Mouse (Mus musculus): ENCODE data around the gene Nav1. TPM values are rescaled to one million over a fixed set of nuclear protein-coding genes. Genes with fewer than 3 reads are reported as not detected.

Gene Nav1
- polyA plus RNA-seq, 1 experiment: 31.7 TPM

GRCm38 (mm10) chr1:135548750-135549149 is 58.3 kb downstream of the Nav1 start:
- Histone ChIP-seq H3K9me3 (replicated peaks; ENCODE audit: control insufficient read depth, insufficient read depth, low read length, poor library complexity, severe bottlenecking) (no peaks in the 10 kb centered on the region), H3K27me3 (ENCODE audit: control insufficient read depth, insufficient read depth, low read length, poor library complexity, severe bottlenecking) (no peaks in the 10 kb centered on the region), H3K36me3 (ENCODE audit: control insufficient read depth, insufficient read depth, low read length, poor library complexity, severe bottlenecking) (no peaks in the 10 kb centered on the region), H3K4me1 (ENCODE audit: control insufficient read depth, insufficient read depth, low read length) (peaks cover 1% of the 10 kb centered on the region), H3K27ac (ENCODE audit: insufficient read depth, low read length) (no peak overlapping the region), H3K4me3 (ENCODE audit: low read depth, low read length) (no peak overlapping the region), H3K9ac (ENCODE audit: low read depth, poor library complexity, severe bottlenecking) (no peak overlapping the region)
- no peak for TF ChIP-seq CTCF (IDR thresholded peaks at IDR 0.05; ENCODE audit: low read depth, low read length)
- TF ChIP-seq EP300 (IDR thresholded peaks at IDR 0.05; ENCODE audit: insufficient read depth, low read depth, low read length): no peak
- TF ChIP-seq POLR2A (IDR thresholded peaks at IDR 0.05; ENCODE audit: insufficient read depth, low read length): no peak

GRCm38 (mm10) chr1:135546099-135546498 is 61.0 kb downstream of the Nav1 start:
- Histone ChIP-seq H3K4me3 (ENCODE audit: low read depth, low read length) (no peak overlapping the region), H3K4me1 (ENCODE audit: control insufficient read depth, insufficient read depth, low read length) (peaks cover 5% of the 10 kb centered on the region), H3K36me3 (ENCODE audit: control insufficient read depth, insufficient read depth, low read length, poor library complexity, severe bottlenecking) (no peaks in the 10 kb centered on the region), H3K9me3 (replicated peaks; ENCODE audit: control insufficient read depth, insufficient read depth, low read length, poor library complexity, severe bottlenecking) (no peaks in the 10 kb centered on the region), H3K27me3 (ENCODE audit: control insufficient read depth, insufficient read depth, low read length, poor library complexity, severe bottlenecking) (no peaks in the 10 kb centered on the region), H3K9ac (ENCODE audit: low read depth, poor library complexity, severe bottlenecking) (no peak overlapping the region), H3K27ac (ENCODE audit: insufficient read depth, low read length) (no peak overlapping the region)
- TF ChIP-seq EP300 (IDR thresholded peaks at IDR 0.05; ENCODE audit: insufficient read depth, low read depth, low read length) (no peak), POLR2A (IDR thresholded peaks at IDR 0.05; ENCODE audit: insufficient read depth, low read length) (no peak), CTCF (IDR thresholded peaks at IDR 0.05; ENCODE audit: low read depth, low read length) (no peak)

DNA sequence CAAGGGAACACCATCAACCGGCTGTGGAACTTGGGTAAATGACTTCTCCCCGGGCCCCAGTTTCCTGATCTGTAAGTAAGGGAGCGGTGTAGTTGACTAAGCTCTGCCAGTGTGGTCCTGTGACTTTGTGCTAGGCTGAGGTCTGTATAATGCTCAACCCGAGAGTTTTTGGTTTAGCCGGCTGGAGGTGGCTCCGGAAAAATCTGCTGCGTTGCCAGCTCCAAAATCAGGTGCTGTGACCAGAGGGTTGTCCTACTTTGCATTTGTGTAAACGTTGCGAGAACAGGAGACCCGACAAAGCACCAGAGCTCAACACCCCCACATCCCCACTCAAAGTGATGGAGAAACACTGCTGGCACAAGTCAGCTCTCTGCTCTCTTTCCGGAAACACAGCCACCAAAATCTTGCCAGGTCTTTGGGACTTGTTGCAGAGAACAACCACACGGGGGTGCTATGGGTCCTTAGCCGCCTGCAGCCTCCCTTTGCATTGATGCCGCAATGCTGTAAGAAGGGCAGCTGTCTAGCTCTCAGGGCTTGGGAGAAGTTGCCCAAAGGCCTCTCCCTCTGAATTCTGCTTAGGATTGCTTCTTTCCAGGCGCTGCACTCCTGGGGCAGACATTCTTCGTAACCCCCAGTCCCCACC is 62.5 kb downstream of the Nav1 start:
- Histone ChIP-seq H3K36me3 (ENCODE audit: control insufficient read depth, insufficient read depth, low read length, poor library complexity, severe bottlenecking) (no peaks in the 10 kb centered on the region), H3K9ac (ENCODE audit: low read depth, poor library complexity, severe bottlenecking) (no peak overlapping the region), H3K4me1 (ENCODE audit: control insufficient read depth, insufficient read depth, low read length) (peaks cover 5% of the 10 kb centered on the region), H3K4me3 (ENCODE audit: low read depth, low read length) (no peak overlapping the region), H3K27ac (ENCODE audit: insufficient read depth, low read length) (no peak overlapping the region), H3K27me3 (ENCODE audit: control insufficient read depth, insufficient read depth, low read length, poor library complexity, severe bottlenecking) (no peaks in the 10 kb centered on the region), H3K9me3 (replicated peaks; ENCODE audit: control insufficient read depth, insufficient read depth, low read length, poor library complexity, severe bottlenecking) (no peaks in the 10 kb centered on the region)
- TF ChIP-seq EP300 (IDR thresholded peaks at IDR 0.05; ENCODE audit: insufficient read depth, low read depth, low read length) (no peak), CTCF (IDR thresholded peaks at IDR 0.05; ENCODE audit: low read depth, low read length) (peak; percentile 84), POLR2A (IDR thresholded peaks at IDR 0.05; ENCODE audit: insufficient read depth, low read length) (no peak)

- Histone ChIP-seq H3K4me1 (ENCODE audit: control insufficient read depth, insufficient read depth, low read length) (peaks cover 5% of the 10 kb centered on the region), H3K27me3 (ENCODE audit: control insufficient read depth, insufficient read depth, low read length, poor library complexity, severe bottlenecking) (no peaks in the 10 kb centered on the region), H3K27ac (ENCODE audit: insufficient read depth, low read length) (no peak overlapping the region), H3K4me3 (ENCODE audit: low read depth, low read length) (no peak overlapping the region), H3K9ac (ENCODE audit: low read depth, poor library complexity, severe bottlenecking) (no peak overlapping the region), H3K9me3 (replicated peaks; ENCODE audit: control insufficient read depth, insufficient read depth, low read length, poor library complexity, severe bottlenecking) (no peaks in the 10 kb centered on the region), H3K36me3 (ENCODE audit: control insufficient read depth, insufficient read depth, low read length, poor library complexity, severe bottlenecking) (no peaks in the 10 kb centered on the region)
- TF ChIP-seq EP300 (IDR thresholded peaks at IDR 0.05; ENCODE audit: insufficient read depth, low read depth, low read length): no peak
Measured at GRCm38 (mm10) chr1:135542841-135543810, 64.0 kb downstream of the Nav1 start.

DNA sequence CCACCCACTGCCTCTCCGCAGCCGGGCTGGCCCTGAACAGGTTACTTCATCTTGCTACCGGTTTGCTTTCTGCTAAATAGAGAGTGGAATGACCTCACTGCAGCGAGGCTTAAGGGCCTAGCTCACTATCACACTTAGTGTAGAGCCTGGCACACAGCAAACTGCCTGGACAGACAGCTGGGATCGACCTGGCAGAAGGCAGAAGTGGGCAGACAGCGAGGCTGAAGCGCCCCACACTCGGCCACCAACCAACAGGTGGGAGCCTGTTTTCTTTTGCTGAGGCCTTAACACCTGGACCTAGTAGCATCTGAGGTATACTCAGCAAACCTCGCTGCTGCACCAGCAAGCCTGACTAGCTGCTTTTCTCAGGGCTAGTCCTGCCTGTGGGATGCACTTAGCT is 65.0 kb downstream of the Nav1 start:
- no peak overlapping the region for H3K27ac ChIP-seq (ENCODE audit: insufficient read depth, low read length)
- H3K9me3 ChIP-seq (replicated peaks; ENCODE audit: control insufficient read depth, insufficient read depth, low read length, poor library complexity, severe bottlenecking): no peaks in the 10 kb centered on the region
- H3K36me3 ChIP-seq (ENCODE audit: control insufficient read depth, insufficient read depth, low read length, poor library complexity, severe bottlenecking): no peaks in the 10 kb centered on the region
- no peak for TF ChIP-seq POLR2A (IDR thresholded peaks at IDR 0.05; ENCODE audit: insufficient read depth, low read length)
- no peak for TF ChIP-seq CTCF (IDR thresholded peaks at IDR 0.05; ENCODE audit: low read depth, low read length)
- TF ChIP-seq EP300 (IDR thresholded peaks at IDR 0.05; ENCODE audit: insufficient read depth, low read depth, low read length): no peak
- peaks cover 5% of the 10 kb centered on the region for H3K4me1 ChIP-seq (ENCODE audit: control insufficient read depth, insufficient read depth, low read length)
- H3K4me3 ChIP-seq (ENCODE audit: low read depth, low read length): no peak overlapping the region
- H3K9ac ChIP-seq (ENCODE audit: low read depth, poor library complexity, severe bottlenecking): no peak overlapping the region
- no peaks in the 10 kb centered on the region for H3K27me3 ChIP-seq (ENCODE audit: control insufficient read depth, insufficient read depth, low read length, poor library complexity, severe bottlenecking)

- peak; percentile 83 for TF ChIP-seq CTCF (IDR thresholded peaks at IDR 0.05; ENCODE audit: low read depth, low read length)
- no peak for TF ChIP-seq POLR2A (IDR thresholded peaks at IDR 0.05; ENCODE audit: insufficient read depth, low read length)
- no peak for TF ChIP-seq EP300 (IDR thresholded peaks at IDR 0.05; ENCODE audit: insufficient read depth, low read depth, low read length)
- H3K9ac ChIP-seq (ENCODE audit: low read depth, poor library complexity, severe bottlenecking): no peak overlapping the region
- H3K27me3 ChIP-seq (ENCODE audit: control insufficient read depth, insufficient read depth, low read length, poor library complexity, severe bottlenecking): no peaks in the 10 kb centered on the region
- H3K36me3 ChIP-seq (ENCODE audit: control insufficient read depth, insufficient read depth, low read length, poor library complexity, severe bottlenecking): no peaks in the 10 kb centered on the region
- no peak overlapping the region for H3K27ac ChIP-seq (ENCODE audit: insufficient read depth, low read length)
- H3K4me3 ChIP-seq (ENCODE audit: low read depth, low read length): no peak overlapping the region
- peaks cover 5% of the 10 kb centered on the region for H3K4me1 ChIP-seq (ENCODE audit: control insufficient read depth, insufficient read depth, low read length)
- H3K9me3 ChIP-seq (replicated peaks; ENCODE audit: control insufficient read depth, insufficient read depth, low read length, poor library complexity, severe bottlenecking): no peaks in the 10 kb centered on the region
Measured at GRCm38 (mm10) chr1:135540270-135540669, 66.8 kb downstream of the Nav1 start.
